Mouse (Mus musculus): ENCODE data around the gene Depdc1b.
A peak's percentile ranks its signal among the peaks of the same experiment; 100 is the strongest.

Gene Depdc1b

DNA sequence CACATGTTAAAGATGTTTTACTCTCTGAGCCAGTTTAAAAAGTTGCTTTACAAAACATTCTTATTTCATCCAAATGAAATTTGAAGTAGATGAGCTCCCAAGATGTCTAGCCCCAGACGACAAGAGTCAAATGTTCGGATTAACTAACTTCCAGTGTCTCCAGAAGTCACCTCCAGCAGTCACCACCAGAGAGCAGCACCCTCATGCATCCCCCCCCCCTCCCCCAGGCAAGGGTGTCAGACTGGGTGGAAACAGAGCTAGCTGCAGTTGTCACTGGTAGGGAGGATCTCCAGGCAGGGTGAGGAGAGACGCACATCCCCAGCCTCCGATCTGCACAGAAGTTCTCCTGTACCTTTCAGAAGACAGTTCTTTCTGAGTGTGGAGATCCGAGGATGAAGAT is 37.6 kb downstream of the Depdc1b start:
- DNase-seq (ENCODE audit: low spot score in 2 of 2) = no peak

DNA sequence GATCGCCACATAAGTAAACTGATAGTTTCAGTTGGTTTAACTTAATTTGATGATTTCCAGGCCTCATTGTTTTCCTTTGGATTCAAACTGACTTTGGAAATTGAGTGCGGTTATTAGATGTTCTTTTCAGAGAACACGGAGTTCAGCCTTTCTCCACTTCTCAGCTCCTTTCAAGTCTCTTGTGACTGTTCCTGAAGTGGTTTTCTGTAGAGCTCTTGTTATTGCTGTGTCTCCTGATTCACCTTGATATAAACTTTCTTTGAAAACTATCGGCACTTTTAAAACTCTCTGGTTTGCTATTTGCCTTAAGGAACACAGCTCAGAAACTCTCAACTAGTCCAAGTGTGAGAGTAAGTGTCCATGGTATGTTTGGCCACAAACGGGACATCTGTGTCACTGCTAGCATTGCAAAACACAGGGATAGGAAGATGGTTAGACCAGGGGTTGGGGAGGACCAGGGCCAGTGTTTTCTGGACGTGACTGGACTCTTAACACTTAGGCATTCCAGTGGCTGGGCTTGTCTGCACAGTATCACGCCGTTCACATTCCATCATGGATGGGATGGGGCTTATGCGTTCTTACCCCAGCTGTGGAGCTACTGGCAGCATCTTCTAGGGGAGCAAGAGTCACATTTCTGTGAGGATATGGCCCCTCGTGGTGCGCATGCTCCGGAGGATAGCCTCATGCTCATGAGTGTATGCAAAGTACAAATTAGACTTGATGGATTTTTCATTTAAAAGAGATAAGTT is 38.8 kb downstream of the Depdc1b start:
- no peak for DNase-seq (ENCODE audit: low spot score in 2 of 2)

DNA sequence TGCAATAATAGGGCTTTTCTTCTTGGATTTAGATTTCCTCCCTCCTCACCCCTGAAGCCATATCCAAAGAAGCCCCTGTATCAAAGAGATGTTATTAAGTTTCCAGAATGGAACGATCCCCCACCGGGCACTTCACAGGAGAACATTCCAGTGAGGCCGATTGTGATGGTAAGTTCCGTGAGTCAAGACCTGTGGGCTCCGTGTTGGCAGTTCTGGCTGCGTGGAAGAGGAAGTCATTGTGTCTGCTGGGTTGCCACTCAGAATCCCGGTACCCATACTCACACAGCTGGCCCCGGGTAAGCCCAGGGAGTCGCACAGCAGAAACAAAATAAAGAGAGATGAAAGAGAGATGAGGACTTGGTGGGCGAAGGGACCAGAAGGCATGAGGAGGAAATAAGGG is 41.2 kb downstream of the Depdc1b start:
- DNase-seq (ENCODE audit: low spot score in 2 of 2) = no peak

DNA sequence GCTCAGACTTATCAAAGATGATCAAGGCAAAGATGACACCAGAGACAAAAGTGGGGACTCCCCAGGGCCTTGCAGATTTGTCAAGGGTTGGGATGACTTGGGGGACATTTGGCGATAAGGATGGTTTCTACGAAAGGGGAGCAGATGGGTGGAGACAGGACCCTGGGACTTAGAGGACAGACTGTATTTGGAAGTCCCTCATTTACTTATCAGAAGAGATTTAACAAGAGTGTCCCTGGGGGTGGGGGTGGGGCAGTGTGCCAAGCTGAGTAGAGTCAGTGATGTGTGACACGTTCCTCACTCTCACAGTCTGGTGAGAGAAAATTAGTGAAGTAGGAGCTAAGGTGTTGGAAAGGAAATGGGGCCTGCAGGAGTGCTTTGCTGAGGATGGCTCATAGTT is 42.1 kb downstream of the Depdc1b start:
- no peak for DNase-seq (ENCODE audit: low spot score in 2 of 2)

DNA sequence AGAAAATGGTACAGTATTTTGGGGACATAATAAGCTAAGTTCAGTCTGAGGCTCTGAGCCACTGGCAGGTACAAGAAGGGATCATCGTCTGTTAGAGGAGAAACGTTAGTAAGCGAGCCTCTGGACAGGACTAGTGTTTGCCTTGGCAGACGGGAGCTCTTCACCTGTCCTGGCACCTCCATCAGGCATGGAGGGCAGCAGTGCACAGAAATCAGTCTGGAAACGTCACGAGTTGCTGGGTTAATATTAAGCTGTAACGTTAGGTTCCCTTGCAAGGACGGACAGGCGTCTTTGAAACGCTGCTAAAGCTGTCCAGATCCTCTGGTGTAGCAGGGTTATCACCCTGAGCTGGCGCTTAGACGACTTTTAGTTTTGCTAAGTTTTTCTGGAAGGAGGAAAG is 51.4 kb downstream of the Depdc1b start:
- no peak for DNase-seq (ENCODE audit: low spot score in 2 of 2)

DNA sequence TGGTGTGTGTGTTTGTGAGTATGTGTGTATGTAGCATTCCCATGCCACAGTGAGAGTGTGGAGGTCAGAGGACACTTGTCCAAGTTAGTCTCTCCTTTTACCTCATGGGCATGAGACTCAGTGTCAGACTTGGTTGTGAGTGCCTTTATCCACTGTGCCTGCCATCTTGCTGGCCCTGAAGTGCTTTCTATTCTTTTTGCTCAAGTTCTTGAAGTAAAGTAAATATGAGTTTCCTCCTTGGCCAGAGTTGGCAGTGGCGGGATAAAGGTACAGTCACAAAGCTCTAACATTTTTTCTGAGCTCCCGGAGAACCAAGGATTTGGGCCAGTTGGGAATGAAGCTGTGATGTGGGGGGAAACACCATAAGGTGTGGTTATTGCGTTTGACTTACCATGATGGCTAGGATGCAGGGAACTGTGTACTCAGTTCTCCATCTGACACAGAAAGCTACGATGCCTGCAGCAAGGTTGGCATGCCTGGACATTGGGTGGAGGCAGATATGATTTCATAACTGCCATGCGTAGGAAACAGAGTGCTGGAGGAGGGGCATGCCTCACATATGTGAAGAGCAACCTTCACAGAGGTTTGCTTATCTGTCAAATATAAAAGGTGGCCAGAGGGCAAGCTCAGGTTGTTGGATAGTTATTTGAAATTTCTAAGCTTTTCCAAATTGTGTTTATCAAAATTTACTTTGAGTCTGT is 54.3 kb downstream of the Depdc1b start:
- no peak for DNase-seq (ENCODE audit: low spot score in 2 of 2)

DNA sequence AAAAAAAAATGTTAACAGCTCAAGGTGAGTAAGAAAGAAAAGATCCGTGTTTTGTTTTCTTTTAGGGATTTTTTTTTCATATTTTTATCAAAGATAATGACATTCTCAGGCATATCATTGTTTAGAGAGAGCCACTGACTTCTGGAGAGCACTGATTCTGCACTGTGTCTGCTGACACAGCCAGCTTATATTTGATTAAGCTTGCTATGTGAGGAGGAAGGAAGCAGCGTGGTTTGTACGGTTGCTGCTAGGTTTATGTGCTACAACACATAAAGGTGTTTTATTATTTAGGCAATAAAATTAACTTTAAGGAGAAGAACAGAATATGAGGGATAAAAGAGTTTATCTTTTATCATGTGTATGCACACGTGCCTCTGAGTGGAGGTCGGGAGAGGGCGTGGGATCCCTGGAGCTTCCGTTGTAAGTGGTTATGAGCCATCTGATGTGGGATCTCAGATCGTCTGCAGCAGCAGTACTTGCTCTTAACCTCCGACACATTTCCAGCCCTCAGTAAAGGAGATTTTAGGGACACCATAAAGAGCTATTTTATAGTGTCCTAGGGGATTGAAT is 55.3 kb downstream of the Depdc1b start:
- DNase-seq (ENCODE audit: low spot score in 2 of 2) = no peak

DNA sequence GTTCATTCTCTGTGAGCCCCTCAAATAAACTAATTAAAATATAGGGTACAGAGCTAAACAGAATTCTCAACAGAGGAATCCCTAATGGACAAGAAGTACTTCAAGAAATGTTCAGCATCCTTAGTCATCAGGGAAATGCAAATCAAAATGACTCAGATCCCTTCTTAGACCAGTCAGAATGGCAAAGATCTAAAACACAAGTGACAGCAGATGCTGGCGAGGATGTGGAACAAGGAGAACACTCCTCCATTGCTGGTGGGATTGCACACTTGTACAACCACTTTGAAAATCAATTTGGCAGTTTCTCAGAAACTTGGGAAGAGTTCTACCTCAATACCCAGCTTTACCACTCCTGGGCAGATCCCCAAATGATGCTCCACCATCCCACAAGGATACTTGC is 57.1 kb downstream of the Depdc1b start:
- no peak for DNase-seq (ENCODE audit: low spot score in 2 of 2)

DNA sequence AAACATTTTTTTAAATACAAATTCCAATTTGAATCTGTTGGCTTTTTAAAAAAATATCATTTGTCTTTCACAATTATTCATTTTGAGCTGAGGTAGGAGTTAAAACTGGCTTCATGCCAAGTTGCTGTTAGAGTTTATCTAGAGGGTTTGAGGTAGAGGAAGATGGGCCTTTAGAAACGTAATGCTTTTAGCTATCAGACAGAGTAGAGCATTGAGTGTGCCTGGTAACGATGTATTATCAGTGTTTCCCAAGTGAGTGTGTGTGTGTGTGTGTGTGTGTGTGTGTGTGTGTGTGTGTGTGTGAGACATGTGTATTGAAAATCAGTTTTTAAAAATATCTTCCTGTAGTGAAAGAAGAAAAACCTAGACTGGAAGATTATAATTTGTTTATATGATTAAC is 60.5 kb downstream of the Depdc1b start:
- DNase-seq (ENCODE audit: low spot score in 2 of 2) = no peak

DNA sequence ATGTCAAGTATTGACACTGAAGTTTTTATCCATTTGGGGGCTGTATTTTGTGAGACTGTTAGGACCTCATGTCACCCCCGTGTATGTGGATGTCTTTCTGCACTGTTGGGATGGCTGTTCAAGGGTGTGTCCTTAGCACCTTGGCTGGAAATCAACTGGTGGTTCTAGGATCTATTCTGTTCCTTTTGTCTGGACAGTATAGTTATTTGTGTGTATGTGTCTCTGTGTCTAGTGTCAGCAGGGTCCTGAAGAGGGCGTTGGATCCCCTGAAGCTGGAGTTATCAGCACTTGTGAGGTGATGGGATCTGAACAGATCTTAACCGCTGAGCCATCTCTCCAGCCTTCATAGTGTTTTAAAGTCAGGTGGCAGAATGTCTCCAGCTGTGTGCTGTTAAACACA is 65.0 kb downstream of the Depdc1b start:
- no peak for DNase-seq (ENCODE audit: low spot score in 2 of 2)

DNA sequence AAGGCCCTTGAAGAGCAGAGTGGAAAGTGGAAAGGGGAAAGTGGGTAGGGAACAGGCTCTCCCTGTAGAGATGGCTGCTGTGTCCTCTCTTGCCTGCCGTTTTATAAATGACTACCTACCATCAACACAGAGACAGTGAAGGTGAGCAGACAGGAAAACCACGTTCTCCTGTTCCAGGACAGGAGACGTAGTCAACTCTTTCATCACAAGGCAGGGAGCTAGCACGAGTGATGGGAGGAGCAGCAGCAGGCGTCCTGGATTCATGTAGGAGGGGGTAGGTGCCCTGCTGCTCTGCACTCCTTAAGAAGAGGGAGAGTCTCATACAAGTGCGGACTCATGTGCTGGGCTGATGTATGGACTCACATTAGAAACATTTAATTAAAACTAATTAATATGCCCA is 66.9 kb downstream of the Depdc1b start:
- no peak for DNase-seq (ENCODE audit: low spot score in 2 of 2)

DNA sequence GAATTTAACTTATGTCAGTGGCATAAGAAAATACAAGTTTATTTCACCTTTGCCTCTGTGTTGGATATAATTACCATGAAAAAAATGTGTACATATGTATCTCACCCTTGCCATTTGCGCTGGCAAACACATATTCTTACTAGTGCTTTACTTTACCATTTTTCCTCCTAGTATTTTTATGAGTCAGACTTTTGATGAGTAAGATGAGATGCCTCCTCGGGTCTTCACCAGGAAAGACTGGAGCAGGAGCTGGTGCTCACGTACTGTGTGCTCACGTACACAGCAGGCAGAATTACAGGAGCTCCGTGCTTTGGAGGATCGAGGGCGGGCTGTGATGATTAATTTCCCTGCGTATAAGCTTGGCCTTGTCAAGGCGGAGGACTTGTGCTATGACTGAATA is 69.9 kb downstream of the Depdc1b start:
- DNase-seq (ENCODE audit: low spot score in 2 of 2) = no peak

DNA sequence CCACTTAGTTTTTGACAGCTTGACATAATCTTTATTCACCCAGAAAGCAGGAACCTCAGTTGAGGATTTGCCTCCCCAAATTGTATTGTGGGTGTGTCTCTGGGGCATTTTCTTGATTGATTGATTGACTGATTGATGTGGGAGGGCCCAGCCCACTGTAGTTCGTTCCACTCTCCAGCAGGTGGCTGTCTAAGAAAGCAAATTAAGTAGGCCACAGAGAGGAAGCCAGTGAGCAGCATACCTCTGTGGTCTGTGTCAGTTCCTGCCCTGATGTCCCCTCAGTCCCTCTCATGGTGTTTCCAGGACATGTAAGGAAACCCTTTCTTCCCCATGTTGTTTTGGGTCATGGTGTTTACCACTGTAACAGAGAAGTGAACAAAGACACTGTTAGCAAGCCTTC is 74.4 kb downstream of the Depdc1b start:
- DNase-seq (ENCODE audit: low spot score in 2 of 2) = peak in 1 of 2 experiments; percentile 10

DNA sequence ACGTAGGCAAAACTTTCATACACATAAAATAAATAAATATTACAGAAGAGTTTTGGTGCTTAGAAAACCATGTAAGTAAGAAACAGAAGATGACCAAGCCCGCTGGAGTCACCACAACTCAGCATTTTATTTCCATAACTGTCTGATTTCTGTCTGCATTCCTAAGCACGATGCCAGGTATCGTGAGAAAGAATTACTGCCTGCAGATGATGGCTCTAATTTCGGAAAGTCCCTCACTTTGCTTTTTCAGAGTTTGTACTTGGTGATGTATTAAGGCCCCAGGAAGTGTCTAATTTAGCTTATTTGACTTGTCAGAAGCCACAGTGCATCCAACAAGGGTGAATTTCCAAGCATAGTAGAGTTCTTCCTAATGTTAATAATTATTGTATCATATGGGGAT is 87.1 kb downstream of the Depdc1b start:
- no peak for DNase-seq (ENCODE audit: low spot score in 2 of 2)

DNA sequence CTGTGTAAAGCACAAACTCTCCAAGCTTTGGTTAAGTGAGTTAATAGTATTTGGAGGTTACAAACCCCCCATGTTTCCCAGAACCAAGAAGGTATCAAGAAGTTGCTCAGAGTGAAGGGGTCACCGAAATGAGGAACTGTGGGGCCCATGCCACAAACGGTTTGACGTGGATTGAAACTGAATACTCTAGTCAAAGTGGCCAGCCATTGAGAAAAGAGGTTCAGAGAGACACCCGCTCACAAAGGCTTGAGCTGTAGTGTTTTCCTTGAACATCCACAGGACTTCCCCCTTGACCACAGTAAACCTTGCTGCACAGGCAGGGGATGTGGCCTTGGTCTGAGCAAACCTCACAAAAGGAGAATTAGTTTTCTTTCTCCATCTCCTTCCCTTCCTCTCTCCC is 88.2 kb downstream of the Depdc1b start:
- no peak for DNase-seq (ENCODE audit: low spot score in 2 of 2)

DNA sequence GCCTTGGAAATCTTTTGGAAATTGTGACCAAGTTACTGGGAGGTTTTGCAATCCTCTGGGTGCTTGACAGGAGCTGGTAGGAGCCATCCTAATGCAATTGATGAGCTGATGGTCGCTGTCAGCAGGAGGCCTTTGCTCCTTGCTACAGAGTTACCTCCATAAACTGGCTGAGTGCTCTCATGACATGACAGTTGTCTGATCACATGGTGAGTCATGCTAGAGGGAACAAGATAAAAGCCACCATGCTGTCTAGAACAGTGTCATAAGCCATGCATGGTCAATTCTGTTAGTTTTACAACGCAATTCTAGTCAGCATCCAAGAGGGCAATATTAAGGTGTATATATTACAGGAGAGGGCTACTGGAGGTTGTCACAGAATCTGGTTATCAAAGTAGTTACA is 99.3 kb downstream of the Depdc1b start:
- DNase-seq (ENCODE audit: low spot score in 2 of 2) = no peak

DNA sequence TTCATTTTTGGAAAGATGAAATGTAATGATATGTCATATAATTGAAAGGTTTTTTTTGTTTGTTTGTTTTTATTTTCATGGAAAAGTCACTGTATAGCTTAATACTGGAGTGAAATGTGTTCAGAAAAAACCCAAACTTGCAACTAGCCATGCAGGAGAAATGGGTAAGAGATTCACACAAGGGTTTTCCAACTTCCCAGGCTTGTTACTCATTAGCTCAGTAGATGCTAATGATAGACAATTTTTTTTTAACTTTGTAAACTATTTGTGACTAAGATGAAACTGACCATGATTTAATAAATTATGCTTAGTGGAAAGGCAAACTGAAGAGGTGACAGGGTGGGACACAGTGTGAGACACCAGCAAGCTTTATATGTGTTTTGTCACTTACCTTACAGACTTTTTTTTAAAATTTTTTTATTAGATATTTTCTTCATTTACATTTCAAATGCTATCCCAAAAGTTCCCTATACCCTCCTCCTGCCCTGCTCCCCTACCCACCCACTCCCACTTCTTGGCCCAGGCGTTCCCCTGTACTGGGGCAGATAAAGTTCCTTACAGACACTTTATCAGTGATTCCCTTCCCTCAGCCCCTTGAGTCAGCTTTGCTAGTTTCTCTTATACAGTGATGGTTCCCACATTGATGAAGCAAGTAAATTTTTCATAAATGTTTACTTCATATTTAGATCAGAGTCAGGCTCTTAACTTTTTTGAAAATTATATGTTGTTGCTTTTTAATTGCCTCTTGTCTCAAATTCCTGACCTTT is 102.8 kb downstream of the Depdc1b start:
- no peak for DNase-seq (ENCODE audit: low spot score in 2 of 2)

DNA sequence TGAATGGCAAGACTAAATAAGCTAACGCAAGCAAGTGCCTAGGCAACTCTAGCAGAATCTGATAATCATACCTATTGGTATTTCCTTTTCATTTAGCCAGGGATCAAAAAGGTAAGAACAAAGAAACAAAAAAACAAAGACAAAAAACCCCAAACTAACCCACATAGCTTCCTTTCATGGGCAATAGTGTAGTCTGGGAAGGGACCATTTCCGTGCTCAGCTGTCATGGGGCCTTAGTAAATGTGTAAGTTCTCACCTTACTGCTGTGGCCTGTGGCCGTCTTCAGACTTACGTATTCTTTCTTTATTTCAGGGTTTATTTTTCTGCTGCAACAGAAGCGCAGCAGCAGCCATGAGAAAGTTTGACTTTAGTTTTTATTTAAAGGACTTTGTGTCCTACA is 110.2 kb downstream of the Depdc1b start:
- DNase-seq (ENCODE audit: low spot score in 2 of 2) = no peak

DNA sequence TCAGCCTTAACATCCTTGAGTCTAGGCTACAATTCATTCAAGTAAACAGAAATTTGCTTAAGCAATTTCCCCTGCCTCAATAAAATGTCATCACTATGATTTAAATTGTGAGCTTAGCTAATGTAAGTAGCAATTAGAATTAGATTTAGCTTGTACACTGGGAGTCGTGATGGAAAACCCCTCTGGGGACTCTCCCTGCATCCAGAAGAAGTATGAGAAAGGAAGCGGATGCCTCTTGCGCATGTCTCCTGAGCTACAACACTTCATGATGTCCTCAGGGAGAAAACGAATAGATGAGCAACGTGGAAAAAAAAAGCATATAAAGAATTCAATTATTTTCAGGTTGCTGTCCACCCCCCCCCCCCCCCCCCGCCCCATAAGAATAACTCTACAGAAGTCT is 112.7 kb downstream of the Depdc1b start:
- no peak for DNase-seq (ENCODE audit: low spot score in 2 of 2)

DNA sequence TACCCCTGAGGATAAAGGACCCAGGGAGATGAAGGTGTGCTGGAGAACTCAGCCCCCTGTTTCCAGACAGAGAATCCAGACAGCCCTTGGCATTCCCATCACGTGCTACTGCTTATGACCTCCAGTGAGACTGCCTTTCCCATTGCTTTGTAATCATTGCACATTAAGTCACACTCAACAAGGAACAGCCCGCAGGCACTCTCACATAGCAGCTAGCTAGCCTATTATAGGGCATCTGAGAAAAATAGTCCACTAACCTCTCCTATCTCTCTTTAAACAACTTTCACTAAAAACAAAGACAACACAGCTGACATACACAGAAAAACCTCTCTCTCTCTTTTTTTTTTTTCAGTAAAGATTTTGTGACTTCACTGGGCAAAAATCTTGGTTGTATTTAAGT is 113.5 kb downstream of the Depdc1b start:
- no peak for DNase-seq (ENCODE audit: low spot score in 2 of 2)

DNA sequence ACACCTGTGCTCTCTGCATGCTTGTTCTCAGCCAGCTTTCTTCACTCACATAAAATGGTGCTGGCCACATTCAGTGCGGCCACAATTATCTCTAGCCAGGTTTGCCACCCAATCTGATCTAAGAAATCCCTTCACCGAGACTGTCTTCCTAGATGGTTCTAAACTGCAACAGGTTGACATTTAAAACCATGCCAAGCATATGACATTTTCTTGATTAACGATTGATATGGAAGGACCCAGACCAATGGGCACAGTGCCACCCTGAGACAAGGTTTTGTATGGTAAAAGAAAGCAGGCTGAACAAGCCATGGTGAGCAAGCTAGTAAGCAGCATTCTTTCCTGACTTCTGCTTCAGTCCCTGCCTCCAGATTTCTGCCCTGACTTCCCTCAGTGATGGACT is 115.6 kb downstream of the Depdc1b start:
- DNase-seq (ENCODE audit: low spot score in 2 of 2) = no peak

DNA sequence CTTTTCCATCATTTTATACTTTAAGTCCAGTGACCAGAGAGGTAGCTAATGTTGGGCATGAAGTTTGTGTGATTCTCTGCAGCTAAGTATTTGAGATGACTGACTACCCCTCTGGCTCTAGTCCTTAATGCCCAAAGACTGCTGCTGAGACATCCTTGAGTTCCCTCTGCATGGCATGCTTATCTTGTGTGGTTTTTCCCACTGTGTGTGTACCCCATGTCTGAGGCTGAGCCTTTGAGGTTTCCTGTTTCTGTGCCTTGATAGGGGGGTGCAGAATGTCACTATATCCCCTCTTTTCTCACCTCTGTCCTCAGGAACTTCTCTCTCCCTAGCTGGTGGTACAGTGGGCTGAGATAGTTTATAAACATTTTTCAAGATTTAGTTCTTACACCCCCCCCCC is 119.6 kb downstream of the Depdc1b start:
- DNase-seq (ENCODE audit: low spot score in 2 of 2) = no peak

DNA sequence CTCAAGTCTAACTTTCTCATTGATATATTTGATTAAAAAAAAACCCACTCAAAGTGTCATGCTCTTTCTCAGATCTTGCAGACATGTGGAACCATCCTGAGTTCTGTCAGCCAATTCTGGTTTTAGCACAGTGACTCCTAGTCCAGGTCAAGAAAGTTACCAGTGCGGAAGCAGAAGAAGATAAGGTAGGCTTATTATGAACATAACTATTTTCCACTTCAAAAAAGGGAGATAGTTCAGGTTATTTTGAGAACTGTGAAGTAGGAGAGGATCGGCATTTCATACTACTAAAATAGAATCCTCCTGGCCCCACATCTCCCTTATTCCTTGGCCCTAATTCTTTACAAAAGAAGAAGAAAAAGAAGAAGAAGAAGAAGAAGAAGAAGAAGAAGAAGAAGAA is 121.3 kb downstream of the Depdc1b start:
- no peak for DNase-seq (ENCODE audit: low spot score in 2 of 2)
